Mouse (Mus musculus): ENCODE data around the gene Col8a2. TPM values are rescaled to one million over a fixed set of nuclear protein-coding genes. Genes with fewer than 3 reads are reported as not detected.

The Col8a2 gene
- polyA plus RNA-seq, 1 experiment from 2014 or later = 9.9 TPM

DNA sequence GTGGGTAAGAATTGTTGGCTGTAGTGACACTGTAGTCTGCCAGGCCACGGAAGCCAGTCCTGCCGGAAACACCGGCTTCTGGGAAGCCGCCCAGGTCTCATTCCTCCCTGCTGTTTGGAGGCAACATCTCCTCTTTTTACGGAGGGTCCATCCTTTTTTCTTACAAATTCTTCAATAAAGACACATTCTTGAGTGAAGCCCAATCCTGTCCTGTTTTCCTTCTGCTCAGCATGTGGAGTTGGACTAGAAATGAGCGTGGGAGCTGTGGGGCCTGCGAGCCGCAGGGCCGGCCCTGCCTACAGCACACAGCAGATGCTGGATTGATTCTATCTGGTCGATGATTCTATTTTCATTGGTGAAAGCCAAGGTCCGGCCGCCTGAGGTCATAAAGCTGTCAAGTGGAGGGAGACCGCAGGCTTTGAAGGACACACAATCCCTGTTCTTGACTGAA lies 10.9 kb upstream of the Col8a2 start:
- WGBS = 86% methylated on average over 13 of the region's 13 CpGs
- H3K36me3 ChIP-seq (replicated peaks; ENCODE audit: control insufficient read depth, insufficient read depth) = peaks cover 32% of the 10 kb centered on the region
- no peak overlapping the region for H3K9ac ChIP-seq
- no peaks in the 10 kb centered on the region for H3K9me3 ChIP-seq (ENCODE audit: control insufficient read depth, low read length)
- H3K27me3 ChIP-seq (ENCODE audit: control insufficient read depth, insufficient read depth, low read length) = no peaks in the 10 kb centered on the region
- H3K4me3 ChIP-seq (replicated peaks; ENCODE audit: low read length) = no peak overlapping the region
- H3K4me1 ChIP-seq (replicated peaks; ENCODE audit: control insufficient read depth, insufficient read depth, low read length) = no peaks in the 10 kb centered on the region
- DNase-seq (ENCODE audit: low spot score) (no peak), ATAC-seq (ENCODE audit: low FRiP score) (no peak)
- no peak overlapping the region for H3K4me2 ChIP-seq (replicated peaks)
- no peak overlapping the region for H3K27ac ChIP-seq

DNA sequence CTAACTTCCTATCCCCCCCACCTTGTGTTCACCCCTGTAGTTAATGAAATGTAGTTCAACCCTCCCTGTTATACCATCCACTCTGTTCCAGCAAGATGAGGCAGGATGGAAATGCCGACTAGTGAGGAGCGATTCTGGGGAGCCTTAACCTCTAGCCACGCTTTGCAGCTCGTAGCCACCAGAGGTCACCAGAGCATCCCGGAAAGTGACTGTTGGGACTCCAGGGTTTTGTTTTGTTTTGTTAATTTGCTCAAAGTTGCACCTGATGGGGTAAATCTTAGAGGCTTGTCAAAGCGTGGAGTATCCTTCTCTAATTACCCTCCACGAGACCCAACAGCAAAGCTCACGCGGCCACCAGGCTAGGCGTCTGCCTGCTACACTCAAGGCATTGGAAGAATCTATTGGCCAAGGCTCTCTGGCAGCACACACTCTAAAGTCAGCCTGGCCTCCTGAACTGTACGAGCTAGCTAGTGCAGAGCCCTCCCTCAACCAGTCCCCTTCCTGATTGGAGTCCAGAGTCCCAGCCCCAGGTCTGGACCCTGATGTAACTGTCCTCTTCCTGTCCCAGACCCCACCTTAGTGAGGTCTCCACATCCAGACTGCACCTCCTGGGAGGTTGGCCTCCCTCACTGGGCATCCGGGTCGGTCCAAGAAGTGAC lies 8.6 kb upstream of the Col8a2 start:
- 11% methylated on average over 13 of the region's 13 CpGs for WGBS
- H3K27me3 ChIP-seq (ENCODE audit: control insufficient read depth, insufficient read depth, low read length) = no peaks in the 10 kb centered on the region
- H3K4me1 ChIP-seq (replicated peaks; ENCODE audit: control insufficient read depth, insufficient read depth, low read length) = no peaks in the 10 kb centered on the region
- no peak overlapping the region for H3K9ac ChIP-seq
- H3K4me2 ChIP-seq (replicated peaks) = peak overlapping the region; percentile 22; the same call in 1 of the 2 replicates
- no peaks in the 10 kb centered on the region for H3K9me3 ChIP-seq (ENCODE audit: control insufficient read depth, low read length)
- DNase-seq (ENCODE audit: low spot score) = peak; percentile 72
- peak; percentile 48; the same call in 1 of the 2 replicates for ATAC-seq (ENCODE audit: low FRiP score)
- peaks cover 29% of the 10 kb centered on the region for H3K36me3 ChIP-seq (replicated peaks; ENCODE audit: control insufficient read depth, insufficient read depth)
- H3K27ac ChIP-seq = no peak overlapping the region
- H3K4me3 ChIP-seq (replicated peaks; ENCODE audit: low read length) = no peak overlapping the region

DNA sequence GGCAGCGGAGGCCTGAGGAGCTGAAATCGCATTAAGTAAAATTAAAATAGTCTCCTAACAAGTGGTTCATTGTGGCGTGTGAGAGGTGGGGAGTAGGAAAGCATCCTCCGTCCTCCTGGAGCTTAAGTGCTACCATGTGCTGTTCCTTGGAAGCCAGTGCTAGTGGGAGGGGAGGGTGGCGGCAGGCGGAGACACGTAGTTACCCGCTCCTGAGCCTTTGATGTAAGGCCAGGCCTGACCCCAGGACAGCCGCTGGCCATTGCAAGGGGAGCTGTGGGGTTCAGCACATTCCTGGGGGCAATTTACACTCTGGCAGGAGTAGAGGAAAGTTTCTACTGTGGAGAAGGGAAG lies 8.1 kb upstream of the Col8a2 start:
- H3K4me1 ChIP-seq (replicated peaks; ENCODE audit: control insufficient read depth, insufficient read depth, low read length) = no peaks in the 10 kb centered on the region
- H3K4me3 ChIP-seq (replicated peaks; ENCODE audit: low read length) = no peak overlapping the region
- no peaks in the 10 kb centered on the region for H3K27me3 ChIP-seq (ENCODE audit: control insufficient read depth, insufficient read depth, low read length)
- no peak overlapping the region for H3K9ac ChIP-seq
- DNase-seq (ENCODE audit: low spot score) = no peak
- no peak overlapping the region for H3K27ac ChIP-seq
- no peaks in the 10 kb centered on the region for H3K9me3 ChIP-seq (ENCODE audit: control insufficient read depth, low read length)
- no peak for ATAC-seq (ENCODE audit: low FRiP score)
- WGBS = 36% methylated on average over 9 of the region's 9 CpGs
- peaks cover 23% of the 10 kb centered on the region for H3K36me3 ChIP-seq (replicated peaks; ENCODE audit: control insufficient read depth, insufficient read depth)
- H3K4me2 ChIP-seq (replicated peaks) = no peak overlapping the region

DNA sequence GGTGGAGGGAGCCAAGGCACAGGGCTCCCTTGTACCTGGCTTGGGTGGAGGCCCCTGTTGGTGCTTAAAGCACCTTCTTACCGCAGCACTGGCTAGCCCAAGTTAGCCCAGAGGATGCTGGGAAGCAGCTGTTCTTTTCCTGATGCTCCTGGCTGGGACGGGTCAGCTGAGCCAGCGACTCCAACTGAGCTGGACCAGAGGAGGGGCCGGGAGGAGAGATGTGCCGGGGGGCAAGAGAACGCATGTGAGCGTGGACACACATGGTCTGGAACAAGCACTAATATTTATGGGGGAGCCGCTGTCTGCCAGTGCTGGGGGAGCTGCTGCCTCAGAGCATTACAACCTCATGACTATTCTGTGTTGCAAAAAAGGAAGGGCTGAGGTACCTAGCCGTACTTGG lies 7.6 kb upstream of the Col8a2 start:
- no peaks in the 10 kb centered on the region for H3K27me3 ChIP-seq (ENCODE audit: control insufficient read depth, insufficient read depth, low read length)
- no peak overlapping the region for H3K9ac ChIP-seq
- H3K36me3 ChIP-seq (replicated peaks; ENCODE audit: control insufficient read depth, insufficient read depth) = peaks cover 19% of the 10 kb centered on the region
- H3K4me3 ChIP-seq (replicated peaks; ENCODE audit: low read length) = no peak overlapping the region
- H3K4me1 ChIP-seq (replicated peaks; ENCODE audit: control insufficient read depth, insufficient read depth, low read length) = no peaks in the 10 kb centered on the region
- H3K4me2 ChIP-seq (replicated peaks) = no peak overlapping the region
- DNase-seq (ENCODE audit: low spot score) = no peak
- 55% methylated on average over 9 of the region's 9 CpGs for WGBS
- ATAC-seq (ENCODE audit: low FRiP score) = no peak
- H3K9me3 ChIP-seq (ENCODE audit: control insufficient read depth, low read length) = no peaks in the 10 kb centered on the region
- H3K27ac ChIP-seq = no peak overlapping the region

DNA sequence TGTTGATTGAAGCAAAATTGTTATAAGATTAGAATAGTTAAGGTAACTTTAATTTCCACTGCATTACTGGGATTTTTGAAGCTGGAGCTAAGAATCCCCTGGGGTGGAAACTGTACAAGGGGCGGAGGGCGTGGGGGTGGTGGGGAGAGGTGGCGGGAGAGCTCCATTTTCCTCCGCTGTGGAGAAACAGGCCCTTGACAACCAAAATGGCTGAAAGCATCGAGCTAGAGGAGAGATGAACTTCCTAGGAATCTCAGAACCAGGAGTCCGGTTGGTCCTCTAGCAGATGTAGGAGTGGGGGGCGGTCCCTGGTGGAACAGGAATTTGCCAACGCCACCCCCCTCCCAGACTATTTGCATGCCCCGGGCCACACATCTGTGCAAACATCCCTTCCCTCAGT lies 4.9 kb upstream of the Col8a2 start:
- ATAC-seq (ENCODE audit: low FRiP score) (no peak), DNase-seq (ENCODE audit: low spot score) (no peak)
- H3K4me1 ChIP-seq (replicated peaks; ENCODE audit: control insufficient read depth, insufficient read depth, low read length) = peaks cover 2% of the 10 kb centered on the region; the same call in 1 of the 2 replicates
- no peak overlapping the region for H3K4me2 ChIP-seq (replicated peaks)
- no peaks in the 10 kb centered on the region for H3K9me3 ChIP-seq (ENCODE audit: control insufficient read depth, low read length)
- WGBS = 61% methylated on average over 9 of the region's 9 CpGs
- H3K27ac ChIP-seq = no peak overlapping the region
- peaks cover 12% of the 10 kb centered on the region for H3K27me3 ChIP-seq (ENCODE audit: control insufficient read depth, insufficient read depth, low read length)
- no peaks in the 10 kb centered on the region for H3K36me3 ChIP-seq (replicated peaks; ENCODE audit: control insufficient read depth, insufficient read depth)
- H3K4me3 ChIP-seq (replicated peaks; ENCODE audit: low read length) = no peak overlapping the region
- H3K9ac ChIP-seq = no peak overlapping the region

DNA sequence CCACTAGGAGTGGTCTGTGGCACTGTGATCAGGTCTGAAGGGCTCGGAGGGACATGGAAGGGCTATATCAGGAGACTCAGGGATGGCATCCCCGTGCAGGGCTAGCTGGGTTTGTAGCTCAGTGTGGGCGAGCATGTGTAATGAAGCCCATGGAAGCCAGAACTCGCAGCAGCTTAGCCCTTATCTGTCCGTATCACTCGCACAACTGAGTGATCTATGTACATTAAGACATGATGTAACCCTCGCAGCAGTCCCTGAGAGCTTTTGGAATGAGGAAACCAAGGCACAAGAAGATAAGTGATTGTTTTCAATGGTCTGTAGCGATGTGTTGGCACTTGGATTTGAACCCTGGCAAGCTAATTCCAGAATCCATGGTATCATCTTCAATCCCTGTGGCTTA lies 3.0 kb upstream of the Col8a2 start:
- H3K9me3 ChIP-seq (ENCODE audit: control insufficient read depth, low read length) = no peaks in the 10 kb centered on the region
- peaks cover 30% of the 10 kb centered on the region for H3K27me3 ChIP-seq (ENCODE audit: control insufficient read depth, insufficient read depth, low read length)
- no peak overlapping the region for H3K9ac ChIP-seq
- DNase-seq (ENCODE audit: low spot score) = no peak
- H3K4me2 ChIP-seq (replicated peaks) = no peak overlapping the region
- no peak for ATAC-seq (ENCODE audit: low FRiP score)
- H3K4me1 ChIP-seq (replicated peaks; ENCODE audit: control insufficient read depth, insufficient read depth, low read length) = peaks cover 5% of the 10 kb centered on the region; the same call in 1 of the 2 replicates
- H3K27ac ChIP-seq = no peak overlapping the region
- WGBS = 89% methylated on average over 8 of the region's 8 CpGs
- no peaks in the 10 kb centered on the region for H3K36me3 ChIP-seq (replicated peaks; ENCODE audit: control insufficient read depth, insufficient read depth)
- no peak overlapping the region for H3K4me3 ChIP-seq (replicated peaks; ENCODE audit: low read length)

DNA sequence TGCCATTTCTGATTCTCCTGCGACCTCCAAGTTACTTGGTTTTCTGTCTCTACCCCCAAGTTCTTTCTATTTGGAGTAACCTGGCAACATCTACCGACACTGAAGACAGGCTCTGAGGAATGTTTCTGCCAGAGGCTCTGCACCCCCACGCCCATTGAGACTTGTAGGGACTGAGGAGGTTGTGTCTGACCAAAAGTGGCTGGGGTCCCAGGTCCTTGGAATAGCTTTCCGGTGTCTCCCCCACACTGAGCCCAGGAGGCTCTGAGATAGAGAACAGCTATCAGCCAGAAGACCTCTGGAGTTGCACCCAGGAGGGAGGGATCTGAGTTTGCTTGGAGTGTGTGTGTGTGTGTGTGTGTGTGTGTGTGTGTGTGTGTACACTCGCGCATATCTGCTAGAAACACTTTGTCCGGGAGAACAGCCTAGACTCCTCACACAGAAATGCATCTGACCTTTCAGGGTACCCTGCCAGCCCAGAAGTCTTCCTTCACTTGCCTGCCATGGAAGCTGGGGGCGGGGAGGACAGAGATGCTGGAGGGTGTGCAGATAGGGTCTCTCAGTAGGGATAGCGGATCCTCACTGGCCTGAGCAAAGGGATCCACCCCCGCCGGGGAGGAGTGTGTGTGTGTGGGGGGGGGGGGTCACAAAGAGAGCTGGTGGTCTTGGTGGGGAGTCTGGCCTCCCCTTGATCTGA lies 856 bp downstream of the Col8a2 start:
- Histone ChIP-seq H3K36me3 (replicated peaks; ENCODE audit: control insufficient read depth, insufficient read depth) (no peaks in the 10 kb centered on the region), H3K4me1 (replicated peaks; ENCODE audit: control insufficient read depth, insufficient read depth, low read length) (peaks cover 5% of the 10 kb centered on the region; the same call in 1 of the 2 replicates), H3K9me3 (ENCODE audit: control insufficient read depth, low read length) (no peaks in the 10 kb centered on the region), H3K4me3 (replicated peaks; ENCODE audit: low read length) (no peak overlapping the region; the same call in 1 of the 2 replicates), H3K27ac (no peak overlapping the region), H3K27me3 (ENCODE audit: control insufficient read depth, insufficient read depth, low read length) (peaks cover 41% of the 10 kb centered on the region), H3K4me2 (replicated peaks) (no peak overlapping the region), H3K9ac (no peak overlapping the region)
- ATAC-seq (ENCODE audit: low FRiP score) (no peak), DNase-seq (ENCODE audit: low spot score) (no peak)
- 27% methylated on average over 11 of the region's 11 CpGs for WGBS

DNA sequence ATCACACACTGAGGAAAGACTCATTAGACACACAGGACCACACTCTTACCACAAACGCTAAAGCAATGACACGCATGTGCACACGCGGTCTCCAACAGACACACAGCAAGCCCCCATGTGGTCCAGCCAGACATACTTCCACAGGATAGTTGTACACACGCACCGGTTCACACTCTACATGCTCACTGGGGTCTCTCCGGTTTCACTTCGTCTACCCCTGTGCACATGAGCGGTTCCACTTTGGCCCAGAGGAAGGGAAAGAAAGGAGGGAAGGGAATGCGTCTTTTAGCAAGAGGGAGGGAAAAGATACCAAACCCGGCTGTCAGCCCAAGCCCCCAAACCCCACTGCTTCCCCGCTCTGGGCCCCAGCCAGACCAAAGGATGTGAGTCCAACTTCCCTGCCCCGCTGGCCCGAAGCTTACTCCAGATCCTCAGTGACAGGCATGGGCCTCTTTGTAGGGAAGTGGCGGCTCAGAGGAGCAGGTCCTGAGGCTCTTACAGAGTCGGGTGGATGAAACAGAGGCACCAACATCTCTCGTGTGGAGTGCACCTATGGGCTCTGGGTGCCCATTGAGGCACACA lies 1.6 kb downstream of the Col8a2 start:
- DNase-seq (ENCODE audit: low spot score) (no peak), ATAC-seq (ENCODE audit: low FRiP score) (no peak)
- Histone ChIP-seq H3K27me3 (ENCODE audit: control insufficient read depth, insufficient read depth, low read length) (peaks cover 41% of the 10 kb centered on the region), H3K4me1 (replicated peaks; ENCODE audit: control insufficient read depth, insufficient read depth, low read length) (peaks cover 5% of the 10 kb centered on the region; the same call in 1 of the 2 replicates), H3K27ac (no peak overlapping the region), H3K4me3 (replicated peaks; ENCODE audit: low read length) (no peak overlapping the region), H3K9ac (no peak overlapping the region), H3K4me2 (replicated peaks) (no peak overlapping the region), H3K36me3 (replicated peaks; ENCODE audit: control insufficient read depth, insufficient read depth) (no peaks in the 10 kb centered on the region), H3K9me3 (ENCODE audit: control insufficient read depth, low read length) (no peaks in the 10 kb centered on the region)
- 36% methylated on average over 17 of the region's 17 CpGs for WGBS

DNA sequence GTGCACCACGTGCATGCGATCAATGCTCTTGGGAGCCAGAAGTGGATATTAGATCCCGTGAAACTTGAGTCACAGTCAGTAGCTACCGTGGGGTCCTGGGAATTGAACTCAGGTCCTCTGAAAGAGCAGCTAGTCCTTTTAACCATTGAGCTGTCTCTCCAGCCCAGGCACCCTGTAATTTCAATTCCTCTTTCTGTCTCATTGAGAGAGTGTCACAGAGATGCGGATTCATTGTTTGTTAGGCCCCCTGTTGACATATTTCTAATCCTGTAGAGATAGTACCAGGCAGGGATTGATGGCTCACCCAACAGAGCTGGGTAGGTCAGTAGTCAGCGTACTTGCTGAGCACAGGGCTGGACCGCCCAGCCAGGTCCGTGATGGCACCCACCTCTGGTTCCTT lies 3.7 kb downstream of the Col8a2 start:
- no peak overlapping the region for H3K4me3 ChIP-seq (replicated peaks; ENCODE audit: low read length)

More for the DNA sequence above, 3.7 kb downstream of the Col8a2 start:
- ATAC-seq (ENCODE audit: low FRiP score) (no peak), DNase-seq (ENCODE audit: low spot score) (no peak)
- Histone ChIP-seq H3K4me1 (replicated peaks; ENCODE audit: control insufficient read depth, insufficient read depth, low read length) (peaks cover 5% of the 10 kb centered on the region; the same call in 1 of the 2 replicates), H3K27ac (no peak overlapping the region), H3K9me3 (ENCODE audit: control insufficient read depth, low read length) (no peaks in the 10 kb centered on the region), H3K9ac (no peak overlapping the region), H3K4me2 (replicated peaks) (no peak overlapping the region), H3K36me3 (replicated peaks; ENCODE audit: control insufficient read depth, insufficient read depth) (no peaks in the 10 kb centered on the region), H3K27me3 (ENCODE audit: control insufficient read depth, insufficient read depth, low read length) (peaks cover 41% of the 10 kb centered on the region)
- 86% methylated on average over 8 of the region's 8 CpGs for WGBS

All from hindbrain, embryonic 14.5 days (tissue).